Mouse (Mus musculus) heart, postnatal 0 days (tissue): ENCODE results near the gene Hs2st1.

Source experiments
- CTCF ChIP-seq: IDR thresholded peaks from 2 replicates; pipeline ENCODE4 v1.5.1; 2016; ENCODE audit warnings: antibody characterized with exemption, control low read depth, low read depth
- EP300 ChIP-seq: IDR thresholded peaks from 2 replicates; pipeline ENCODE4 v1.6.1; 2016; ENCODE audit warnings: antibody characterized with exemption, low read depth

GRCm38 (mm10) chr3:144617633-144618180 lies 47.7 kb upstream of the Hs2st1 start:
- TF ChIP-seq CTCF (no peak), EP300 (no peak)
